Mouse (Mus musculus) midbrain, embryonic 14.5 days (tissue): ENCODE measurements at regions not wholly inside any gene's neighbourhood (a gene's known extent, or its start where the extent isn't known, plus 50 kb on each side); places are given as distances from the start of the nearest gene placed in this dataset.

ENCODE experiments used
- ATAC-seq: fragments of 200-750 bp; cut with Nextera tagmentation; 2 replicates; pipeline ENCODE4 v1.8.0; 2017; ENCODE audit warnings: moderate number of reproducible peaks, moderate library complexity; ENCODE audit not compliant: low FRiP score, low TSS enrichment
- DNase-seq: peaks from one replicate; pipeline ENCODE4 v3.0.0-alpha.2; 2015
- H3K27ac ChIP-seq: fragments of 300-500 bp; sonication (generic); replicated peaks from 2 replicates; pipeline ENCODE4 v1.5.1; 2014; ENCODE audit warnings: mild to moderate bottlenecking, low read depth, low read length, moderate library complexity
- H3K27me3 ChIP-seq: fragments of 300-500 bp; sonication (generic); 2 replicates; pipeline ENCODE4 v1.6.1; 2014; ENCODE audit warnings: low read length, control low read depth, mixed read lengths; ENCODE audit not compliant: control insufficient read depth, insufficient read depth
- H3K36me3 ChIP-seq: fragments of 300-500 bp; sonication (generic); 2 replicates; pipeline ENCODE4 v1.6.1; 2014; ENCODE audit warnings: low read length, control low read depth; ENCODE audit not compliant: control insufficient read depth, insufficient read depth
- H3K4me1 ChIP-seq: fragments of 300-500 bp; sonication (generic); 2 replicates; pipeline ENCODE4 v1.6.1; 2014; ENCODE audit warnings: mild to moderate bottlenecking, antibody characterized with exemption, low read length, control low read depth; ENCODE audit not compliant: control insufficient read depth, insufficient read depth
- H3K4me2 ChIP-seq: fragments of 300-500 bp; sonication (generic); 2 replicates; pipeline ENCODE4 v1.6.1; 2014; ENCODE audit warnings: mild to moderate bottlenecking, low read length, moderate library complexity
- H3K4me3 ChIP-seq: fragments of 300-500 bp; sonication (generic); replicated peaks from 2 replicates; pipeline ENCODE4 v1.5.1; 2014; ENCODE audit warnings: low read depth, low read length
- H3K9ac ChIP-seq: fragments of 300-500 bp; sonication (generic); replicated peaks from 2 replicates; pipeline ENCODE4 v1.6.1; 2014; ENCODE audit warnings: mild to moderate bottlenecking, low read length, moderate library complexity
- H3K9me3 ChIP-seq: fragments of 300-500 bp; sonication (generic); 2 replicates; pipeline ENCODE4 v1.6.1; 2016; ENCODE audit warnings: low read length, control low read depth, mixed read lengths; ENCODE audit not compliant: control insufficient read depth
- WGBS: fragments of 180-500 bp; shearing (Covaris S2); extraction: QIAGEN DNeasy Blood & Tissue Kit; methylation state at CpG from one replicate; pipeline ENCODE4 v1.1.7; 2014; 5-methylcytosine and 5-hydroxymethylcytosine counted together

GRCm38 (mm10) chr3:120047238-120047637 lies 263.0 kb upstream of the Ptbp2 start:
- Histone ChIP-seq H3K9me3 (no peaks in the 10 kb centered on the region), H3K4me1 (no peaks in the 10 kb centered on the region), H3K4me2 (no peak overlapping the region), H3K27ac (no peak overlapping the region), H3K36me3 (no peaks in the 10 kb centered on the region), H3K9ac (no peak overlapping the region), H3K27me3 (no peaks in the 10 kb centered on the region), H3K4me3 (no peak overlapping the region)
- WGBS: 95% methylated on average over 3 of the region's 3 CpGs
- ATAC-seq (no peak), DNase-seq (no peak)

DNA sequence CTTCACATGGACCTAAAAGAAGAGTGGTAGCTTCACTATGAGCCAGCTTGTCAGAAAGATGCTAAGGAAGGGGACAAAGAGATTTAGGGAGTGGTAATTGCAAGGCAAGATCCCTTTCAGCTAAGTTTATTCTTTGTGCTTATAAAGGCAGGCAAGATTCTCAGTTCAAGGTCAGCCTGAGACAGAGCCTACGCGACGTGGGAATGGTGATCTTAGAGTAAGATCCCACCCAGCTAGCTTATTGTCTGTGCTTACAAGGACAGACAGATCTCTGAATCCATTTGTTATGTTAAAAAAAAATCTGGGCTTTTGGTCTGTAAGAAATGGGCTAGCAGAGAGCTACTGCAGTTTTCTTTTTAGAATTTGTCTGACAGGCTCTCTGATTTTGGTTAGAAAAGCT lies 253.3 kb upstream of the Ptbp2 start:
- DNase-seq (no peak), ATAC-seq (no peak)
- Histone ChIP-seq H3K27ac (no peak overlapping the region), H3K9ac (no peak overlapping the region), H3K9me3 (no peaks in the 10 kb centered on the region), H3K4me1 (no peaks in the 10 kb centered on the region), H3K4me3 (no peak overlapping the region), H3K4me2 (no peak overlapping the region), H3K27me3 (no peaks in the 10 kb centered on the region), H3K36me3 (no peaks in the 10 kb centered on the region)
- WGBS: 84% methylated on average over 3 of the region's 3 CpGs

GRCm38 (mm10) chr3:120019826-120020683 lies 235.8 kb upstream of the Ptbp2 start:
- H3K9me3 ChIP-seq: no peaks in the 10 kb centered on the region
- no peak overlapping the region for H3K4me3 ChIP-seq
- H3K4me1 ChIP-seq: 0 out of 2 replicates have a peak, but pooled peaks cover 4% of the 10 kb centered on the region
- peak overlapping the region; percentile 55 for H3K27ac ChIP-seq
- ATAC-seq (peak; percentile 71), DNase-seq (peak; percentile 72)
- no peaks in the 10 kb centered on the region for H3K36me3 ChIP-seq
- H3K9ac ChIP-seq: no peak overlapping the region
- no peaks in the 10 kb centered on the region for H3K27me3 ChIP-seq
- 30% methylated on average over 10 of the region's 10 CpGs for WGBS
- peak overlapping the region; percentile 0; the same call in 1 of the 2 replicates for H3K4me2 ChIP-seq

- no peaks in the 10 kb centered on the region for H3K27me3 ChIP-seq
- peaks cover 7% of the 10 kb centered on the region; the same call in 1 of the 2 replicates for H3K4me1 ChIP-seq
- ATAC-seq (no peak), DNase-seq (no peak)
- no peak overlapping the region for H3K4me3 ChIP-seq
- no peaks in the 10 kb centered on the region for H3K9me3 ChIP-seq
- no peaks in the 10 kb centered on the region for H3K36me3 ChIP-seq
- no peak overlapping the region for H3K27ac ChIP-seq
- no peak overlapping the region for H3K9ac ChIP-seq
- no peak overlapping the region for H3K4me2 ChIP-seq
- 94% methylated on average over 7 of the region's 7 CpGs for WGBS
Measured at GRCm38 (mm10) chr3:120015376-120015775, 231.1 kb upstream of the Ptbp2 start.

DNA sequence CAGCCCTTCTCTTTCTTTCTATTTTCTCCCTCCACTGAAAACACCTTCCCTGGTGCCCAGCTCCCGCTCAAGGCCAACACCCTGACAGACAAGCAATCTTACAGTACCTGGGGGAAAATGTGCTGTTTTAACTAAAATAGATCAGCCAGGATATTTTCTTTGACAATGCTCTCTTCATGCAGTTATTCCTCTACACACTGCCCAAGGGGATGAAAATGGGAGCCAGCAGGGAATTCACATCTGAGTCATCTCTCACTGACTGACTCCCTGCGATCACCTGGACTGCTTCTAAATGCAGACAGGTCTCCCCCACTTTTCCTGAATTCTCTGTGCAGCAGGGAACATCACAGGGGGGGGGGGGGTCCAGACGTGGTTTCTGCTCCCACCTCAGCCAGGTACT lies 227.6 kb upstream of the Ptbp2 start:
- no peak overlapping the region for H3K27ac ChIP-seq
- H3K9me3 ChIP-seq: no peaks in the 10 kb centered on the region
- no peaks in the 10 kb centered on the region for H3K36me3 ChIP-seq
- H3K4me2 ChIP-seq: no peak overlapping the region
- H3K4me3 ChIP-seq: no peak overlapping the region
- 22% methylated on average over 3 of the region's 3 CpGs for WGBS
- H3K4me1 ChIP-seq: peaks cover 2% of the 10 kb centered on the region; the same call in 1 of the 2 replicates
- ATAC-seq (no peak), DNase-seq (peak; percentile 48)
- H3K27me3 ChIP-seq: no peaks in the 10 kb centered on the region
- H3K9ac ChIP-seq: no peak overlapping the region

GRCm38 (mm10) chr3:120008110-120008509 lies 223.8 kb upstream of the Ptbp2 start:
- Histone ChIP-seq H3K4me3 (no peak overlapping the region), H3K36me3 (no peaks in the 10 kb centered on the region), H3K27me3 (no peaks in the 10 kb centered on the region), H3K9ac (no peak overlapping the region), H3K4me1 (peaks cover 2% of the 10 kb centered on the region; the same call in 1 of the 2 replicates), H3K27ac (no peak overlapping the region), H3K9me3 (no peaks in the 10 kb centered on the region), H3K4me2 (no peak overlapping the region)
- ATAC-seq (no peak), DNase-seq (no peak)
- 89% methylated on average over 3 of the region's 3 CpGs for WGBS

DNA sequence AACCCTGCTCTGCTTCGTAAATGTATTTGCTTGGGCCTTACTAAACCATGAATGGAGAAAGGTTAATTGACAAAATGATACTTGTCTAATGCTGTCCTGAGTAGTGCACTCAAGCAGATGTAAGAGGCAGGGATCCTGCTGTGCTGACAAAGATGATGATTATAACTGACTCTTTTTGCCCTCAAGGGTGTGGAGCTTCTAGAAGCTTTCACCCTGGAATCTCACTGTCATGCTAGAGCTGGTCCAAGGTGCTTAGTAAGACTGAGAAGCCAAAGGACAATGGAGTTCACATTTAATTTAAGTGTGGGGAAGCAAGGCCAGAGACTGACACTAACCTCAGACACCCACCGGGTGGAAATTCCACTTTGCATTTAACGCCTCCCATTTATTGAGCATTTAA lies 220.3 kb upstream of the Ptbp2 start:
- 88% methylated on average over 3 of the region's 3 CpGs for WGBS
- no peaks in the 10 kb centered on the region for H3K4me1 ChIP-seq
- no peaks in the 10 kb centered on the region for H3K9me3 ChIP-seq
- DNase-seq: no peak
- no peak for ATAC-seq
- no peak overlapping the region for H3K27ac ChIP-seq
- no peaks in the 10 kb centered on the region for H3K36me3 ChIP-seq
- no peak overlapping the region for H3K4me3 ChIP-seq
- no peak overlapping the region for H3K9ac ChIP-seq
- H3K4me2 ChIP-seq: no peak overlapping the region
- no peaks in the 10 kb centered on the region for H3K27me3 ChIP-seq

DNA sequence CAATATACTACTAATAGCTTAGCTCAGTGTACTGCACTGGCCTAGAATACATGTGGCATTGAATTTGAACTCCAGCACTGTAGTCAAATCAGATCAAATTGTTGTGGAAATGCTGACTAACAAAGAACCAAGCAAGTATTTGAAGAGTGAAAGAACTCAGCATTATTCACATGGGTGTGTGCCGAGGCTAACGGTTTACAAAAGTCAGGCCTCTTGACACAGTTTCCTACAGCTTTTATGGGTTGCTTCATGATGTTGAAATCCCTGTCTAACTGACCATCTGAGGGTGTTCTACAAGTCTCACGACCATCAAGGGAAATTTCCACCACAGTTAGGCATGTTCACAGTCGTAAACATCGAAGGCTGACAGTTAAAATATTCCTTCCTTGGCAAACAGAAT lies 216.0 kb upstream of the Ptbp2 start:
- DNase-seq (no peak), ATAC-seq (no peak)
- no peak overlapping the region for H3K4me3 ChIP-seq
- no peaks in the 10 kb centered on the region for H3K27me3 ChIP-seq
- no peak overlapping the region for H3K4me2 ChIP-seq
- WGBS: 85% methylated on average over 5 of the region's 5 CpGs
- H3K36me3 ChIP-seq: no peaks in the 10 kb centered on the region
- H3K9me3 ChIP-seq: no peaks in the 10 kb centered on the region
- H3K27ac ChIP-seq: no peak overlapping the region
- no peak overlapping the region for H3K9ac ChIP-seq
- no peaks in the 10 kb centered on the region for H3K4me1 ChIP-seq
